Mouse (Mus musculus) CH12.LX (cell line): ENCODE measurements at regions not wholly inside any gene's neighbourhood (a gene's known extent, or its start where the extent isn't known, plus 50 kb on each side); places are given as distances from the start of the nearest gene placed in this dataset.

Experiments used
- BHLHE40 ChIP-seq: IDR thresholded peaks from 2 replicates; pipeline ENCODE4 v1.6.1; 2011; ENCODE audit warnings: mild to moderate bottlenecking, low read depth, low read length, improper control_type of control experiment
- CTCF ChIP-seq, 2 experiments: IDR thresholded peaks in 1 of 2; conservative IDR thresholded peaks in 1 of 2; 2 replicates each; pipeline ENCODE4 v1.5.1; 2011 to 2012; ENCODE audit warnings: low read depth in 2 of 2, low read length in 2 of 2, improper control_type of control experiment in 1 of 2, inconsistent platforms in 1 of 2, mild to moderate bottlenecking in 1 of 2, moderate library complexity in 1 of 2
- KAT2A ChIP-seq: IDR thresholded peaks from 2 replicates; pipeline ENCODE4 v1.6.1; 2012; ENCODE audit warnings: low read length, improper control_type of control experiment, inconsistent platforms; ENCODE audit not compliant: insufficient replicate concordance
- MAZ ChIP-seq: IDR thresholded peaks from 2 replicates; pipeline ENCODE4 v1.6.1; 2012; ENCODE audit warnings: low read depth, mild to moderate bottlenecking, inconsistent platforms, low read length, improper control_type of control experiment, moderate library complexity
- POLR2A ChIP-seq: IDR thresholded peaks from 2 replicates; pipeline ENCODE4 v1.6.1; 2011; ENCODE audit warnings: low read depth, mild to moderate bottlenecking, improper control_type of control experiment, low read length
- POLR2AphosphoS2 ChIP-seq: IDR thresholded peaks from 2 replicates; pipeline ENCODE4 v1.6.1; 2011; ENCODE audit warnings: low read depth, low read length, improper control_type of control experiment
- TCF12 ChIP-seq: IDR thresholded peaks from 2 replicates; pipeline ENCODE4 v1.6.1; 2014; ENCODE audit warnings: low read depth, mild to moderate bottlenecking, inconsistent platforms, low read length, improper control_type of control experiment
- USF2 ChIP-seq: conservative IDR thresholded peaks from 2 replicates; pipeline ENCODE4 v1.6.1; 2011; ENCODE audit warnings: low read depth, low read length, improper control_type of control experiment
- ZC3H11A ChIP-seq: IDR thresholded peaks from 2 replicates; pipeline ENCODE4 v1.6.1; 2012; ENCODE audit warnings: low read depth, mild to moderate bottlenecking, inconsistent platforms, low read length, improper control_type of control experiment
- ZKSCAN1 ChIP-seq: IDR thresholded peaks from 2 replicates; pipeline ENCODE4 v1.6.1; 2012; ENCODE audit warnings: low read depth, inconsistent platforms, low read length, improper control_type of control experiment, borderline replicate concordance

GRCm38 (mm10) chr8:18346248-18346647 is 631.8 kb downstream of the Defb40 start:
- TF ChIP-seq POLR2A (no peak), TCF12 (no peak), CTCF (conservative IDR thresholded peaks at IDR 0.05 in 1 of 2, IDR thresholded peaks at IDR 0.05 in 1 of 2; ENCODE audit: low read depth in 2 of 2, low read length in 2 of 2) (no peak), ZKSCAN1 (no peak), ZC3H11A (no peak), POLR2AphosphoS2 (no peak), KAT2A (no peak), BHLHE40 (no peak), MAZ (no peak), USF2 (no peak)
